In genomic region chrX:11802074-11802899, GRCm38 (mm10) we compare ENCODE assay signal across 9 mouse cellular contexts.
A peak's percentile ranks its signal among the peaks of the same experiment; 100 is the strongest.
DNase-seq lines count a peak whose midpoint lies in the region.
"Had no signal": no experiment of that assay in that cellular context is flagged by ENCODE, and none has a peak within 500 bp of the region (broad histone marks: within the 10 kb centered on the region; RNA-seq: fewer than 3 reads in every experiment).

No protein-coding gene starts in this region.

- DNase-seq in adrenal gland, postnatal 14 days: peak; percentile 27
- no peak for DNase-seq in adrenal gland, adult 2 months
- DNase-seq in layer of hippocampus, adult 9-11 months: peak; percentile 36
- DNase-seq in layer of hippocampus, postnatal 25 days (ENCODE audit: extremely low spot score in 1 of 2, low spot score in 1 of 2): no peak
- peak; percentile 55 for DNase-seq in cerebellum, adult 9-10 months
- DNase-seq in lung, postnatal 36 days: peak; percentile 51
- DNase-seq in spleen, postnatal 36 days (ENCODE audit: low spot score in 2 of 2): no peak
- no peak for DNase-seq in ovary, adult 18-20 months (ENCODE audit: low spot score)
- DNase-seq: forebrain, postnatal 0 days had no signal

Comparison
In these comparisons a context has a peak if more than half of its experiments do, and no peak if none do; other contexts are left out.
1. DNase-seq: peak in adrenal gland, postnatal 14 days (single experiment), layer of hippocampus, adult 9-11 months (single experiment), cerebellum, adult 9-10 months (single experiment) and lung, postnatal 36 days (single experiment); none in adrenal gland, adult 2 months (single experiment), layer of hippocampus, postnatal 25 days (0 of 2), spleen, postnatal 36 days (0 of 2) and ovary, adult 18-20 months (single experiment).